Mouse (Mus musculus): ENCODE data around the gene Tmem52. TPM values are rescaled to one million over a fixed set of nuclear protein-coding genes. Genes with fewer than 3 reads are reported as not detected.

Gene Tmem52
- polyA plus RNA-seq, 1 experiment from 2014 or later = not detected

GRCm38 (mm10) chr4:155490456-155490855, 21.5 kb downstream of the Tmem52 start:
- peak overlapping the region; percentile 99 for H3K4me3 ChIP-seq (ENCODE audit: low read depth, low read length)
- H3K9ac ChIP-seq (ENCODE audit: low read length) = peak overlapping the region; percentile 100
- WGBS = 43% methylated on average over 5 of the region's 5 CpGs
- H3K9me3 ChIP-seq (ENCODE audit: control insufficient read depth, low read length) = no peaks in the 10 kb centered on the region
- H3K4me1 ChIP-seq (ENCODE audit: control insufficient read depth, insufficient read depth, low read length) = peaks cover 10% of the 10 kb centered on the region
- H3K36me3 ChIP-seq (ENCODE audit: control insufficient read depth, insufficient read depth, low read length) = no peaks in the 10 kb centered on the region
- H3K4me2 ChIP-seq (ENCODE audit: low read depth, severe bottlenecking) = peak overlapping the region; percentile 70
- ATAC-seq (ENCODE audit: insufficient number of reproducible peaks, low FRiP score, low TSS enrichment, low read depth) = no peak
- no peak overlapping the region for H3K27ac ChIP-seq (replicated peaks; ENCODE audit: low read depth, low read length)
- H3K27me3 ChIP-seq (ENCODE audit: control insufficient read depth, insufficient read depth, low read length) = no peaks in the 10 kb centered on the region
- no peak for DNase-seq (ENCODE audit: low spot score)

GRCm38 (mm10) chr4:155490990-155491504, 22.1 kb downstream of the Tmem52 start, which contains the start of gene Gnb1:
Gene Gnb1, plus strand, starts transcription at chr4:155491361.
- H3K4me2 ChIP-seq (ENCODE audit: low read depth, severe bottlenecking) = peak within 1 kb of the TSS; percentile 70
- no peaks in the 10 kb centered on the region for H3K9me3 ChIP-seq (ENCODE audit: control insufficient read depth, low read length)
- WGBS = under 1% methylated on average over 48 of the region's 60 CpGs
- peak within 1 kb of the TSS; percentile 88 for H3K27ac ChIP-seq (replicated peaks; ENCODE audit: low read depth, low read length)
- ATAC-seq (ENCODE audit: insufficient number of reproducible peaks, low FRiP score, low TSS enrichment, low read depth) = peak; percentile 81
- no peaks in the 10 kb centered on the region for H3K27me3 ChIP-seq (ENCODE audit: control insufficient read depth, insufficient read depth, low read length)
- H3K4me1 ChIP-seq (ENCODE audit: control insufficient read depth, insufficient read depth, low read length) = peaks cover 10% of the 10 kb centered on the region
- H3K4me3 ChIP-seq (ENCODE audit: low read depth, low read length) = peak within 1 kb of the TSS; percentile 99
- H3K36me3 ChIP-seq (ENCODE audit: control insufficient read depth, insufficient read depth, low read length) = no peaks in the 10 kb centered on the region
- peak; percentile 95 for DNase-seq (ENCODE audit: low spot score)
- H3K9ac ChIP-seq (ENCODE audit: low read length) = peak within 1 kb of the TSS; percentile 100

GRCm38 (mm10) chr4:155491529-155492130, 22.7 kb downstream of the Tmem52 start:
- peak overlapping the region; percentile 99 for H3K4me3 ChIP-seq (ENCODE audit: low read depth, low read length)
- H3K27me3 ChIP-seq (ENCODE audit: control insufficient read depth, insufficient read depth, low read length) = no peaks in the 10 kb centered on the region
- DNase-seq (ENCODE audit: low spot score) = peak; percentile 73
- H3K27ac ChIP-seq (replicated peaks; ENCODE audit: low read depth, low read length) = peak overlapping the region; percentile 88
- H3K9me3 ChIP-seq (ENCODE audit: control insufficient read depth, low read length) = no peaks in the 10 kb centered on the region
- peak overlapping the region; percentile 70; the same call in 1 of the 2 replicates for H3K4me2 ChIP-seq (ENCODE audit: low read depth, severe bottlenecking)
- H3K9ac ChIP-seq (ENCODE audit: low read length) = peak overlapping the region; percentile 100
- H3K36me3 ChIP-seq (ENCODE audit: control insufficient read depth, insufficient read depth, low read length) = no peaks in the 10 kb centered on the region
- under 1% methylated on average over 48 of the region's 54 CpGs for WGBS
- peak; percentile 67 for ATAC-seq (ENCODE audit: insufficient number of reproducible peaks, low FRiP score, low TSS enrichment, low read depth)
- H3K4me1 ChIP-seq (ENCODE audit: control insufficient read depth, insufficient read depth, low read length) = peaks cover 10% of the 10 kb centered on the region

- DNase-seq (ENCODE audit: low spot score) = peak; percentile 76
- Histone ChIP-seq H3K4me3 (ENCODE audit: low read depth, low read length) (peak overlapping the region; percentile 99), H3K36me3 (ENCODE audit: control insufficient read depth, insufficient read depth, low read length) (no peaks in the 10 kb centered on the region), H3K4me1 (ENCODE audit: control insufficient read depth, insufficient read depth, low read length) (peaks cover 10% of the 10 kb centered on the region), H3K27ac (replicated peaks; ENCODE audit: low read depth, low read length) (peak overlapping the region; percentile 88), H3K9ac (ENCODE audit: low read length) (peak overlapping the region; percentile 100), H3K4me2 (ENCODE audit: low read depth, severe bottlenecking) (peak overlapping the region; percentile 70), H3K27me3 (ENCODE audit: control insufficient read depth, insufficient read depth, low read length) (no peaks in the 10 kb centered on the region), H3K9me3 (ENCODE audit: control insufficient read depth, low read length) (no peaks in the 10 kb centered on the region)
- under 1% methylated on average over 51 of the region's 51 CpGs for WGBS
- ATAC-seq (ENCODE audit: insufficient number of reproducible peaks, low FRiP score, low TSS enrichment, low read depth) = no peak
Observed at GRCm38 (mm10) chr4:155492131-155492633, 23.3 kb downstream of the Tmem52 start.

- ATAC-seq (ENCODE audit: insufficient number of reproducible peaks, low FRiP score, low TSS enrichment, low read depth) (no peak), DNase-seq (ENCODE audit: low spot score) (no peak)
- no peak overlapping the region for H3K4me3 ChIP-seq (ENCODE audit: low read depth, low read length)
- H3K27me3 ChIP-seq (ENCODE audit: control insufficient read depth, insufficient read depth, low read length) = no peaks in the 10 kb centered on the region
- WGBS = 89% methylated on average over 4 of the region's 4 CpGs
- no peaks in the 10 kb centered on the region for H3K36me3 ChIP-seq (ENCODE audit: control insufficient read depth, insufficient read depth, low read length)
- H3K9me3 ChIP-seq (ENCODE audit: control insufficient read depth, low read length) = no peaks in the 10 kb centered on the region
- peaks cover 10% of the 10 kb centered on the region for H3K4me1 ChIP-seq (ENCODE audit: control insufficient read depth, insufficient read depth, low read length)
- H3K9ac ChIP-seq (ENCODE audit: low read length) = no peak overlapping the region
- H3K27ac ChIP-seq (replicated peaks; ENCODE audit: low read depth, low read length) = no peak overlapping the region
- H3K4me2 ChIP-seq (ENCODE audit: low read depth, severe bottlenecking) = no peak overlapping the region
Observed at GRCm38 (mm10) chr4:155494891-155495290, 26.0 kb downstream of the Tmem52 start.

GRCm38 (mm10) chr4:155497963-155498362, 29.0 kb downstream of the Tmem52 start:
- Histone ChIP-seq H3K27ac (replicated peaks; ENCODE audit: low read depth, low read length) (no peak overlapping the region), H3K4me3 (ENCODE audit: low read depth, low read length) (no peak overlapping the region), H3K36me3 (ENCODE audit: control insufficient read depth, insufficient read depth, low read length) (no peaks in the 10 kb centered on the region), H3K9me3 (ENCODE audit: control insufficient read depth, low read length) (no peaks in the 10 kb centered on the region), H3K27me3 (ENCODE audit: control insufficient read depth, insufficient read depth, low read length) (no peaks in the 10 kb centered on the region), H3K4me1 (ENCODE audit: control insufficient read depth, insufficient read depth, low read length) (peaks cover 2% of the 10 kb centered on the region; the same call in 1 of the 2 replicates), H3K9ac (ENCODE audit: low read length) (no peak overlapping the region), H3K4me2 (ENCODE audit: low read depth, severe bottlenecking) (no peak overlapping the region)
- 88% methylated on average over 3 of the region's 3 CpGs for WGBS
- ATAC-seq (ENCODE audit: insufficient number of reproducible peaks, low FRiP score, low TSS enrichment, low read depth) (no peak), DNase-seq (ENCODE audit: low spot score) (no peak)

GRCm38 (mm10) chr4:155501126-155501525, 32.2 kb downstream of the Tmem52 start:
- 79% methylated on average over 2 of the region's 2 CpGs for WGBS

GRCm38 (mm10) chr4:155505067-155505466, 36.2 kb downstream of the Tmem52 start:
- Histone ChIP-seq H3K27ac (replicated peaks; ENCODE audit: low read depth, low read length) (no peak overlapping the region), H3K4me3 (ENCODE audit: low read depth, low read length) (no peak overlapping the region), H3K4me2 (ENCODE audit: low read depth, severe bottlenecking) (no peak overlapping the region), H3K4me1 (ENCODE audit: control insufficient read depth, insufficient read depth, low read length) (no peaks in the 10 kb centered on the region), H3K27me3 (ENCODE audit: control insufficient read depth, insufficient read depth, low read length) (no peaks in the 10 kb centered on the region), H3K9me3 (ENCODE audit: control insufficient read depth, low read length) (no peaks in the 10 kb centered on the region), H3K9ac (ENCODE audit: low read length) (no peak overlapping the region), H3K36me3 (ENCODE audit: control insufficient read depth, insufficient read depth, low read length) (no peaks in the 10 kb centered on the region)
- ATAC-seq (ENCODE audit: insufficient number of reproducible peaks, low FRiP score, low TSS enrichment, low read depth) = no peak
- DNase-seq (ENCODE audit: low spot score) = no peak
- WGBS = 74% methylated on average over 8 of the region's 8 CpGs

More at GRCm38 (mm10) chr4:155501126-155501525, 32.2 kb downstream of the Tmem52 start:
- Histone ChIP-seq H3K27me3 (ENCODE audit: control insufficient read depth, insufficient read depth, low read length) (no peaks in the 10 kb centered on the region), H3K4me3 (ENCODE audit: low read depth, low read length) (no peak overlapping the region), H3K36me3 (ENCODE audit: control insufficient read depth, insufficient read depth, low read length) (no peaks in the 10 kb centered on the region), H3K4me1 (ENCODE audit: control insufficient read depth, insufficient read depth, low read length) (no peaks in the 10 kb centered on the region), H3K9ac (ENCODE audit: low read length) (no peak overlapping the region), H3K9me3 (ENCODE audit: control insufficient read depth, low read length) (no peaks in the 10 kb centered on the region), H3K4me2 (ENCODE audit: low read depth, severe bottlenecking) (no peak overlapping the region), H3K27ac (replicated peaks; ENCODE audit: low read depth, low read length) (no peak overlapping the region)
- no peak for ATAC-seq (ENCODE audit: insufficient number of reproducible peaks, low FRiP score, low TSS enrichment, low read depth)
- DNase-seq (ENCODE audit: low spot score) = no peak

Measured in limb, embryonic 11.5 days (tissue).